Mouse (Mus musculus): ENCODE results near the gene Diaph3.

Gene Diaph3

GRCm38 (mm10) chr14:86642831-86643241 is 498.2 kb downstream of the Diaph3 start:
- no peak for DNase-seq (ENCODE audit: low spot score)

GRCm38 (mm10) chr14:86641839-86642238 is 499.2 kb downstream of the Diaph3 start:
- no peak for DNase-seq (ENCODE audit: low spot score)

GRCm38 (mm10) chr14:86640086-86640485 is 500.9 kb downstream of the Diaph3 start:
- no peak for DNase-seq (ENCODE audit: low spot score)

GRCm38 (mm10) chr14:86635594-86636140 is 505.4 kb downstream of the Diaph3 start:
- DNase-seq (ENCODE audit: low spot score): no peak

GRCm38 (mm10) chr14:86635052-86635451 is 506.0 kb downstream of the Diaph3 start:
- DNase-seq (ENCODE audit: low spot score): no peak

GRCm38 (mm10) chr14:86633799-86634198 is 507.2 kb downstream of the Diaph3 start:
- DNase-seq (ENCODE audit: low spot score): no peak

GRCm38 (mm10) chr14:86624816-86625425 is 516.1 kb downstream of the Diaph3 start:
- DNase-seq (ENCODE audit: low spot score): no peak

GRCm38 (mm10) chr14:86619637-86620036 is 521.4 kb downstream of the Diaph3 start:
- DNase-seq (ENCODE audit: low spot score): no peak
